Mouse (Mus musculus) intestine, embryonic 16.5 days (tissue): ENCODE measurements around the gene Zdhhc14. TPM values are rescaled to one million over a fixed set of nuclear protein-coding genes. Genes with fewer than 3 reads are reported as not detected.

Source experiments
- ATAC-seq: fragments of 200-750 bp; cut with Nextera tagmentation; 2 replicates; pipeline ENCODE4 v1.8.0; 2017; ENCODE audit warnings: moderate TSS enrichment, moderate library complexity
- H3K27ac ChIP-seq: fragments of 300-500 bp; sonication (generic); 2 replicates; pipeline ENCODE4 v1.5.1; 2014; ENCODE audit warnings: mild to moderate bottlenecking, low read length
- H3K27me3 ChIP-seq: fragments of 300-500 bp; sonication (generic); replicated peaks from 2 replicates; pipeline ENCODE4 v1.6.1; 2014; ENCODE audit warnings: low read length, control low read depth, mixed read lengths; ENCODE audit not compliant: control insufficient read depth, insufficient read depth
- H3K36me3 ChIP-seq: fragments of 300-500 bp; sonication (generic); 2 replicates; pipeline ENCODE4 v1.6.1; 2014; ENCODE audit warnings: low read length, control low read depth; ENCODE audit not compliant: control insufficient read depth, insufficient read depth
- H3K4me1 ChIP-seq: fragments of 300-500 bp; sonication (generic); 2 replicates; pipeline ENCODE4 v1.6.1; 2014; ENCODE audit warnings: low read length, control low read depth, mixed read lengths; ENCODE audit not compliant: control insufficient read depth, insufficient read depth
- H3K4me2 ChIP-seq: fragments of 300-500 bp; sonication (generic); 2 replicates; pipeline ENCODE4 v1.6.1; 2014; ENCODE audit warnings: low read depth, low read length, control low read depth
- H3K4me3 ChIP-seq: fragments of 300-500 bp; sonication (generic); 2 replicates; pipeline ENCODE4 v1.5.1; 2014; ENCODE audit warnings: mild to moderate bottlenecking, low read length
- H3K9ac ChIP-seq: fragments of 300-500 bp; sonication (generic); 2 replicates; pipeline ENCODE4 v1.6.1; 2014; ENCODE audit warnings: low read depth, low read length
- H3K9me3 ChIP-seq: fragments of 300-500 bp; sonication (generic); 2 replicates; pipeline ENCODE4 v1.6.1; 2016; ENCODE audit warnings: low read length, control low read depth; ENCODE audit not compliant: control insufficient read depth
- WGBS: fragments of 180-500 bp; shearing (Covaris S2); extraction: QIAGEN DNeasy Blood & Tissue Kit; methylation state at CpG from one replicate; pipeline ENCODE4 v1.1.7; 2014; 5-methylcytosine and 5-hydroxymethylcytosine counted together
- polyA plus RNA-seq: library from polyadenylated mRNA; unstranded; fragments of >200 nt; fragmentation: Nextera tagmentation; extraction: Ambion mirVana; gene quantifications from 2 replicates; pipeline ENCODE4 v1.2.1, GENCODE M21; 2015

Zdhhc14 gene
- polyA plus RNA-seq, 1 experiment from 2014 or later = 0.48 TPM

GRCm38 (mm10) chr17:5716912-5717311, 224.6 kb downstream of the Zdhhc14 start:
- WGBS = 82% methylated on average over 4 of the region's 4 CpGs
- Histone ChIP-seq H3K9me3 (no peaks in the 10 kb centered on the region), H3K9ac (no peak overlapping the region), H3K4me1 (no peaks in the 10 kb centered on the region), H3K4me2 (no peak overlapping the region), H3K27ac (no peak overlapping the region), H3K36me3 (no peaks in the 10 kb centered on the region), H3K4me3 (no peak overlapping the region), H3K27me3 (no peaks in the 10 kb centered on the region)
- no peak for ATAC-seq

- Histone ChIP-seq H3K27me3 (no peaks in the 10 kb centered on the region), H3K4me1 (peaks cover 5% of the 10 kb centered on the region; the same call in 1 of the 2 replicates), H3K9me3 (no peaks in the 10 kb centered on the region; the same call in 1 of the 2 replicates), H3K27ac (no peak overlapping the region), H3K4me3 (no peak overlapping the region), H3K4me2 (no peak overlapping the region), H3K36me3 (no peaks in the 10 kb centered on the region), H3K9ac (no peak overlapping the region)
- no peak for ATAC-seq
- 78% methylated on average over 7 of the region's 7 CpGs for WGBS
Measured at GRCm38 (mm10) chr17:5718768-5719387, 226.5 kb downstream of the Zdhhc14 start.

GRCm38 (mm10) chr17:5722802-5723201, 230.4 kb downstream of the Zdhhc14 start:
- no peaks in the 10 kb centered on the region for H3K27me3 ChIP-seq
- no peaks in the 10 kb centered on the region; the same call in 1 of the 2 replicates for H3K9me3 ChIP-seq
- H3K9ac ChIP-seq = no peak overlapping the region
- H3K27ac ChIP-seq = no peak overlapping the region
- 84% methylated on average over 2 of the region's 2 CpGs for WGBS
- H3K4me3 ChIP-seq = no peak overlapping the region
- H3K4me1 ChIP-seq = peaks cover 5% of the 10 kb centered on the region; the same call in 1 of the 2 replicates
- H3K4me2 ChIP-seq = no peak overlapping the region
- no peak for ATAC-seq
- no peaks in the 10 kb centered on the region for H3K36me3 ChIP-seq

GRCm38 (mm10) chr17:5723601-5724189, 231.3 kb downstream of the Zdhhc14 start:
- H3K4me1 ChIP-seq = peaks cover 5% of the 10 kb centered on the region; the same call in 1 of the 2 replicates
- H3K36me3 ChIP-seq = no peaks in the 10 kb centered on the region
- peak; percentile 56 for ATAC-seq
- no peaks in the 10 kb centered on the region for H3K27me3 ChIP-seq
- no peak overlapping the region for H3K4me2 ChIP-seq
- 48% methylated on average over 10 of the region's 10 CpGs for WGBS
- H3K4me3 ChIP-seq = no peak overlapping the region
- H3K9me3 ChIP-seq = no peaks in the 10 kb centered on the region; the same call in 1 of the 2 replicates
- H3K27ac ChIP-seq = peak overlapping the region; percentile 76
- no peak overlapping the region for H3K9ac ChIP-seq

- Histone ChIP-seq H3K36me3 (no peaks in the 10 kb centered on the region; the same call in 1 of the 2 replicates), H3K4me2 (no peak overlapping the region), H3K4me3 (no peak overlapping the region), H3K27me3 (no peaks in the 10 kb centered on the region), H3K27ac (no peak overlapping the region), H3K9ac (no peak overlapping the region), H3K9me3 (no peaks in the 10 kb centered on the region), H3K4me1 (no peaks in the 10 kb centered on the region)
- ATAC-seq = no peak
- 47% methylated on average over 4 of the region's 4 CpGs for WGBS
Measured at GRCm38 (mm10) chr17:5729587-5730125, 237.3 kb downstream of the Zdhhc14 start.

- 93% methylated on average over 5 of the region's 5 CpGs for WGBS
- no peaks in the 10 kb centered on the region for H3K4me1 ChIP-seq
Measured at GRCm38 (mm10) chr17:5730538-5730937, 238.2 kb downstream of the Zdhhc14 start.

GRCm38 (mm10) chr17:5733400-5733799, 241.0 kb downstream of the Zdhhc14 start:
- 24% methylated on average over 7 of the region's 7 CpGs for WGBS
- H3K4me2 ChIP-seq = no peak overlapping the region
- H3K9ac ChIP-seq = no peak overlapping the region
- ATAC-seq = no peak
- no peaks in the 10 kb centered on the region; the same call in 1 of the 2 replicates for H3K36me3 ChIP-seq
- H3K9me3 ChIP-seq = no peaks in the 10 kb centered on the region
- H3K27me3 ChIP-seq = no peaks in the 10 kb centered on the region
- no peak overlapping the region for H3K4me3 ChIP-seq
- no peak overlapping the region for H3K27ac ChIP-seq
- no peaks in the 10 kb centered on the region for H3K4me1 ChIP-seq

More at GRCm38 (mm10) chr17:5730538-5730937, 238.2 kb downstream of the Zdhhc14 start:
- Histone ChIP-seq H3K27ac (no peak overlapping the region), H3K9me3 (no peaks in the 10 kb centered on the region), H3K27me3 (no peaks in the 10 kb centered on the region), H3K4me2 (no peak overlapping the region), H3K9ac (no peak overlapping the region), H3K4me3 (no peak overlapping the region), H3K36me3 (no peaks in the 10 kb centered on the region; the same call in 1 of the 2 replicates)
- no peak for ATAC-seq

GRCm38 (mm10) chr17:5741061-5741460, 248.7 kb downstream of the Zdhhc14 start:
- no peaks in the 10 kb centered on the region for H3K27me3 ChIP-seq
- H3K27ac ChIP-seq = no peak overlapping the region
- 90% methylated on average over 6 of the region's 6 CpGs for WGBS
- ATAC-seq = no peak
- H3K4me3 ChIP-seq = no peak overlapping the region
- H3K4me2 ChIP-seq = no peak overlapping the region
- no peaks in the 10 kb centered on the region for H3K4me1 ChIP-seq
- H3K9me3 ChIP-seq = no peaks in the 10 kb centered on the region
- H3K36me3 ChIP-seq = no peaks in the 10 kb centered on the region
- H3K9ac ChIP-seq = no peak overlapping the region

- Histone ChIP-seq H3K4me3 (no peak overlapping the region), H3K27me3 (no peaks in the 10 kb centered on the region), H3K9me3 (no peaks in the 10 kb centered on the region), H3K27ac (no peak overlapping the region), H3K4me2 (no peak overlapping the region), H3K9ac (no peak overlapping the region), H3K36me3 (no peaks in the 10 kb centered on the region), H3K4me1 (no peaks in the 10 kb centered on the region)
- 91% methylated on average over 5 of the region's 5 CpGs for WGBS
- ATAC-seq = no peak
Measured at GRCm38 (mm10) chr17:5744016-5744415, 251.7 kb downstream of the Zdhhc14 start.
